ENCODE assay signal across 25 mouse cellular contexts in genomic region chrX:103994741-103995140, GRCm38 (mm10). TPM values are rescaled to one million over a fixed set of nuclear protein-coding genes. Genes with fewer than 3 reads are reported as not detected.
A peak's percentile ranks its signal among the peaks of the same experiment; 100 is the strongest.
DNase-seq lines count a peak whose midpoint lies in the region; ATAC-seq lines count a peak whose summit lies in the region.
"Had no signal": no experiment of that assay in that cellular context is flagged by ENCODE, and none has a peak within 500 bp of the region (broad histone marks: within the 10 kb centered on the region; RNA-seq: fewer than 3 reads in every experiment).

No protein-coding gene starts in this region.

- H3K4me1 ChIP-seq in liver, embryonic 16.5 days (ENCODE audit: control insufficient read depth, low read depth, low read length), result no peaks in the 10 kb centered on the region
- no peaks in the 10 kb centered on the region for H3K4me1 ChIP-seq in intestine, embryonic 16.5 days (ENCODE audit: control insufficient read depth, insufficient read depth, low read length)
- H3K4me1 ChIP-seq in heart, embryonic 12.5 days (replicated peaks), result no peaks in the 10 kb centered on the region
- H3K4me1 ChIP-seq: embryonic facial prominence, embryonic 12.5 days; heart, embryonic 13.5 days; hindbrain, embryonic 12.5 days; limb, embryonic 10.5 days; liver, embryonic 13.5 days; midbrain, embryonic 15.5 days; neural tube, embryonic 13.5 days had no signal

- no peaks in the 10 kb centered on the region for H3K36me3 ChIP-seq in liver, embryonic 16.5 days (ENCODE audit: control insufficient read depth, insufficient read depth)
- H3K36me3 ChIP-seq in intestine, embryonic 16.5 days (ENCODE audit: control insufficient read depth, insufficient read depth, low read length), result no peaks in the 10 kb centered on the region
- no peaks in the 10 kb centered on the region for H3K36me3 ChIP-seq in heart, embryonic 12.5 days
- H3K36me3 ChIP-seq: embryonic facial prominence, embryonic 12.5 days; heart, embryonic 13.5 days; hindbrain, embryonic 12.5 days; limb, embryonic 10.5 days; liver, embryonic 13.5 days; midbrain, embryonic 15.5 days; neural tube, embryonic 13.5 days had no signal

- no peaks in the 10 kb centered on the region for H3K9me3 ChIP-seq in liver, embryonic 16.5 days (replicated peaks; ENCODE audit: control insufficient read depth, low read length)
- H3K9me3 ChIP-seq in intestine, embryonic 16.5 days (ENCODE audit: control insufficient read depth, low read length), result no peaks in the 10 kb centered on the region
- H3K9me3 ChIP-seq in heart, embryonic 12.5 days (replicated peaks), result no peaks in the 10 kb centered on the region
- H3K9me3 ChIP-seq: embryonic facial prominence, embryonic 12.5 days; heart, embryonic 13.5 days; hindbrain, embryonic 12.5 days; limb, embryonic 10.5 days; liver, embryonic 13.5 days; midbrain, embryonic 15.5 days; neural tube, embryonic 13.5 days had no signal

- no peak overlapping the region for H3K4me2 ChIP-seq in liver, embryonic 16.5 days (ENCODE audit: low read depth, low read length)
- no peak overlapping the region for H3K4me2 ChIP-seq in intestine, embryonic 16.5 days (ENCODE audit: low read depth, low read length)
- no peak overlapping the region for H3K4me2 ChIP-seq in heart, embryonic 12.5 days
- H3K4me2 ChIP-seq: embryonic facial prominence, embryonic 12.5 days; heart, embryonic 13.5 days; hindbrain, embryonic 12.5 days; liver, embryonic 13.5 days; midbrain, embryonic 15.5 days; neural tube, embryonic 13.5 days had no signal

- H3K9ac ChIP-seq in liver, embryonic 16.5 days (ENCODE audit: low read depth, low read length), result no peak overlapping the region
- no peak overlapping the region for H3K9ac ChIP-seq in intestine, embryonic 16.5 days (ENCODE audit: low read depth, low read length)
- H3K9ac ChIP-seq in heart, embryonic 12.5 days, result no peak overlapping the region
- H3K9ac ChIP-seq: embryonic facial prominence, embryonic 12.5 days; forebrain, postnatal 0 days; heart, embryonic 13.5 days; hindbrain, embryonic 12.5 days; liver, embryonic 13.5 days; midbrain, embryonic 15.5 days; neural tube, embryonic 13.5 days had no signal

- 0 out of 2 replicates have a peak overlapping the region, but pooled peaks have one; percentile 12 for H3K27ac ChIP-seq in liver, embryonic 16.5 days (ENCODE audit: low read length)
- H3K27ac ChIP-seq in intestine, embryonic 16.5 days (ENCODE audit: low read length), result no peak overlapping the region
- no peak overlapping the region for H3K27ac ChIP-seq in heart, embryonic 12.5 days (ENCODE audit: poor library complexity, severe bottlenecking)
- H3K27ac ChIP-seq: embryonic facial prominence, embryonic 12.5 days; heart, embryonic 13.5 days; hindbrain, embryonic 12.5 days; limb, embryonic 10.5 days; liver, embryonic 13.5 days; midbrain, embryonic 15.5 days; neural tube, embryonic 13.5 days had no signal

- no peak overlapping the region for H3K4me3 ChIP-seq in liver, embryonic 16.5 days (ENCODE audit: low read depth, low read length)
- no peak overlapping the region for H3K4me3 ChIP-seq in intestine, embryonic 16.5 days (ENCODE audit: low read length)
- no peak overlapping the region for H3K4me3 ChIP-seq in heart, embryonic 12.5 days
- H3K4me3 ChIP-seq: embryonic facial prominence, embryonic 12.5 days; heart, embryonic 13.5 days; hindbrain, embryonic 12.5 days; limb, embryonic 10.5 days; liver, embryonic 13.5 days; midbrain, embryonic 15.5 days; neural tube, embryonic 13.5 days had no signal

- 51% methylated on average over 3 of the region's 3 CpGs for WGBS in liver, embryonic 16.5 days (ENCODE audit: insufficient replicate concordance)
- WGBS in intestine, embryonic 16.5 days, result 49% methylated on average over 3 of the region's 3 CpGs
- 32% methylated on average over 3 of the region's 3 CpGs for WGBS in heart, embryonic 12.5 days

- DNase-seq in liver, result no peak
- DNase-seq in kidney, adult 9 months, result peak; percentile 70
- DNase-seq in kidney, postnatal 36 days, result peak; percentile 23 to 53
- no peak for DNase-seq in gastrocnemius, postnatal 10 days
- DNase-seq: adrenal gland, adult 8-10 months; cerebellum, adult 11-12 months; cerebellum, postnatal 10 days; forebrain, postnatal 0 days; gastrocnemius, postnatal 25 days; heart, adult 18-20 months; heart, postnatal 14 days; liver, embryonic 13.5 days; lung, postnatal 4 days; right cerebral cortex, postnatal 4 days; thymus, adult 2 months; thymus, postnatal 4 days had no signal

- peak; percentile 78 for ATAC-seq in liver, embryonic 16.5 days (ENCODE audit: low read depth)
- peak; percentile 92 for ATAC-seq in intestine, embryonic 16.5 days
- no peak for ATAC-seq in heart, embryonic 12.5 days (ENCODE audit: insufficient number of reproducible peaks, low FRiP score)
- ATAC-seq: forebrain, postnatal 0 days; midbrain, embryonic 15.5 days had no signal

- no peaks in the 10 kb centered on the region; the same call in 1 of the 2 replicates for H3K27me3 ChIP-seq in liver, embryonic 16.5 days (ENCODE audit: control insufficient read depth, insufficient read depth, low read depth, low read length)
- peaks cover 2% of the 10 kb centered on the region; the same call in 1 of the 2 replicates for H3K27me3 ChIP-seq in intestine, embryonic 16.5 days (replicated peaks; ENCODE audit: control insufficient read depth, insufficient read depth, low read length)
- peaks cover 46% of the 10 kb centered on the region for H3K27me3 ChIP-seq in heart, embryonic 12.5 days (replicated peaks)

RNA-seq across cellular contexts. Expression of gene Rlim, which starts 13.7 kb away (rescaled TPM):
- 10.8 and 11.8 TPM in 2 replicates for polyA plus RNA-seq in liver, embryonic 16.5 days (2015; fragmentation: Nextera tagmentation; extraction: Ambion mirVana)
- polyA plus RNA-seq in intestine, embryonic 16.5 days (2015; fragmentation: Nextera tagmentation; extraction: Ambion mirVana), result 23.5 and 25.5 TPM in 2 replicates
- total RNA-seq in gastrocnemius, postnatal 10 days (2021), result 10 to 100 TPM; 26.6 to 29.0 TPM
- 35.4 and 35.7 TPM in 2 replicates for polyA plus RNA-seq in heart, embryonic 12.5 days (2016; fragmentation: Nextera tagmentation; extraction: Ambion mirVana)

Comparison
In these comparisons a context has a peak if more than half of its experiments do, and no peak if none do; other contexts are left out.
1. DNase-seq: peak in kidney, adult 9 months (single experiment) and kidney, postnatal 36 days (2 of 2); none in liver (single experiment) and gastrocnemius, postnatal 10 days (single experiment).